Mouse (Mus musculus): Measurements from ENCODE around the gene 4930438A08Rik. TPM values are rescaled to one million over a fixed set of nuclear protein-coding genes. Genes with fewer than 3 reads are reported as not detected.

The 4930438A08Rik gene
- polyA plus RNA-seq, 1 experiment from 2014 or later, result not detected

GRCm38 (mm10) chr11:58323570-58324340 lies 49.2 kb downstream of the 4930438A08Rik start:
- no peaks in the 10 kb centered on the region for H3K27me3 ChIP-seq (ENCODE audit: insufficient read depth, low read length)
- peak overlapping the region; percentile 86 for H3K9ac ChIP-seq
- no peak for TF ChIP-seq CTCF (IDR thresholded peaks at IDR 0.05; ENCODE audit: low read depth)
- DNase-seq (no peak), ATAC-seq (ENCODE audit: insufficient read depth) (no peak; the same call in 1 of the 2 replicates)
- H3K36me3 ChIP-seq (ENCODE audit: insufficient read depth), result peaks cover 19% of the 10 kb centered on the region
- peak overlapping the region; percentile 98 for H3K27ac ChIP-seq (ENCODE audit: low read depth)
- peak overlapping the region; percentile 81 for H3K4me3 ChIP-seq (ENCODE audit: low read depth, low read length)
- no peaks in the 10 kb centered on the region for H3K9me3 ChIP-seq (ENCODE audit: low read depth, low read length)
- peak overlapping the region; percentile 95 for H3K4me2 ChIP-seq
- 7% methylated on average over 24 of the region's 24 CpGs for WGBS
- H3K4me1 ChIP-seq (ENCODE audit: insufficient read depth), result peaks cover under 1% of the 10 kb centered on the region; the same call in 1 of the 2 replicates

GRCm38 (mm10) chr11:58324614-58325229 lies 50.1 kb downstream of the 4930438A08Rik start:
- ATAC-seq (ENCODE audit: insufficient read depth), result no peak
- Histone ChIP-seq H3K27me3 (ENCODE audit: insufficient read depth, low read length) (no peaks in the 10 kb centered on the region), H3K9me3 (ENCODE audit: low read depth, low read length) (no peaks in the 10 kb centered on the region), H3K9ac (no peak overlapping the region), H3K4me1 (ENCODE audit: insufficient read depth) (peaks cover 9% of the 10 kb centered on the region; the same call in 1 of the 2 replicates), H3K27ac (ENCODE audit: low read depth) (no peak overlapping the region), H3K36me3 (ENCODE audit: insufficient read depth) (peaks cover 11% of the 10 kb centered on the region; the same call in 1 of the 2 replicates), H3K4me3 (ENCODE audit: low read depth, low read length) (no peak overlapping the region), H3K4me2 (no peak overlapping the region)
- DNase-seq, result no peak
- no peak for TF ChIP-seq CTCF (IDR thresholded peaks at IDR 0.05; ENCODE audit: low read depth)
- 72% methylated on average over 3 of the region's 3 CpGs for WGBS

- Histone ChIP-seq H3K4me3 (ENCODE audit: low read depth, low read length) (no peak overlapping the region), H3K27me3 (ENCODE audit: insufficient read depth, low read length) (no peaks in the 10 kb centered on the region), H3K9me3 (ENCODE audit: low read depth, low read length) (no peaks in the 10 kb centered on the region), H3K27ac (ENCODE audit: low read depth) (no peak overlapping the region), H3K4me2 (no peak overlapping the region), H3K4me1 (ENCODE audit: insufficient read depth) (peaks cover 16% of the 10 kb centered on the region; the same call in 1 of the 2 replicates), H3K36me3 (ENCODE audit: insufficient read depth) (peaks cover 11% of the 10 kb centered on the region; the same call in 1 of the 2 replicates), H3K9ac (no peak overlapping the region)
- WGBS, result 88% methylated on average over 3 of the region's 3 CpGs
- DNase-seq (no peak), ATAC-seq (ENCODE audit: insufficient read depth) (no peak)
- TF ChIP-seq CTCF (IDR thresholded peaks at IDR 0.05; ENCODE audit: low read depth), result peak; percentile 39
These were observed 52.2 kb downstream of the 4930438A08Rik start for GRCm38 (mm10) chr11:58326781-58327180.

GRCm38 (mm10) chr11:58329906-58330275 lies 55.3 kb downstream of the 4930438A08Rik start:
- ATAC-seq (ENCODE audit: insufficient read depth) (peak; percentile 47), DNase-seq (no peak)
- Histone ChIP-seq H3K9ac (peak overlapping the region; percentile 79), H3K9me3 (ENCODE audit: low read depth, low read length) (no peaks in the 10 kb centered on the region), H3K4me1 (ENCODE audit: insufficient read depth) (peaks cover 16% of the 10 kb centered on the region; the same call in 1 of the 2 replicates), H3K27ac (ENCODE audit: low read depth) (peak overlapping the region; percentile 63; the same call in 1 of the 2 replicates), H3K36me3 (ENCODE audit: insufficient read depth) (peaks cover 29% of the 10 kb centered on the region), H3K4me2 (peak overlapping the region; percentile 92), H3K4me3 (ENCODE audit: low read depth, low read length) (peak overlapping the region; percentile 64), H3K27me3 (ENCODE audit: insufficient read depth, low read length) (no peaks in the 10 kb centered on the region)
- WGBS, result under 1% methylated on average over 21 of the region's 21 CpGs
- TF ChIP-seq CTCF (IDR thresholded peaks at IDR 0.05; ENCODE audit: low read depth), result no peak

- no peak for TF ChIP-seq CTCF (IDR thresholded peaks at IDR 0.05; ENCODE audit: low read depth)
- WGBS, result under 1% methylated on average over 52 of the region's 52 CpGs
These were observed 55.9 kb downstream of the 4930438A08Rik start, which contains the start of the genes Zfp672 and Sh3bp5l for GRCm38 (mm10) chr11:58330276-58331148. Gene Zfp672 (minus strand): TSS chr11:58330339. Gene Sh3bp5l (plus strand): TSS chr11:58330724.

GRCm38 (mm10) chr11:58331149-58331495 lies 56.5 kb downstream of the 4930438A08Rik start:
- 11% methylated on average over 10 of the region's 10 CpGs for WGBS
- peaks cover 16% of the 10 kb centered on the region; the same call in 1 of the 2 replicates for H3K4me1 ChIP-seq (ENCODE audit: insufficient read depth)
- peak overlapping the region; percentile 64 for H3K4me3 ChIP-seq (ENCODE audit: low read depth, low read length)
- peak overlapping the region; percentile 75 for H3K9ac ChIP-seq
- H3K9me3 ChIP-seq (ENCODE audit: low read depth, low read length), result no peaks in the 10 kb centered on the region
- DNase-seq (no peak), ATAC-seq (ENCODE audit: insufficient read depth) (0 out of 2 replicates have a peak, but pooled peaks have one; percentile 4)
- peak overlapping the region; percentile 92 for H3K4me2 ChIP-seq
- H3K36me3 ChIP-seq (ENCODE audit: insufficient read depth), result peaks cover 35% of the 10 kb centered on the region
- no peaks in the 10 kb centered on the region for H3K27me3 ChIP-seq (ENCODE audit: insufficient read depth, low read length)
- TF ChIP-seq CTCF (IDR thresholded peaks at IDR 0.05; ENCODE audit: low read depth), result no peak
- H3K27ac ChIP-seq (ENCODE audit: low read depth), result no peak overlapping the region

More at GRCm38 (mm10) chr11:58330276-58331148, 55.9 kb downstream of the 4930438A08Rik start, which contains the start of the genes Zfp672 and Sh3bp5l:
- peak within 1 kb of the TSS; percentile 72; the same call in 1 of the 2 replicates for H3K27ac ChIP-seq (ENCODE audit: low read depth)
- no peaks in the 10 kb centered on the region for H3K9me3 ChIP-seq (ENCODE audit: low read depth, low read length)
- H3K4me2 ChIP-seq, result peak within 1 kb of the TSS; percentile 92
- DNase-seq (peak; percentile 97), ATAC-seq (ENCODE audit: insufficient read depth) (peak; percentile 94)
- peaks cover 16% of the 10 kb centered on the region; the same call in 1 of the 2 replicates for H3K4me1 ChIP-seq (ENCODE audit: insufficient read depth)
- H3K36me3 ChIP-seq (ENCODE audit: insufficient read depth), result peaks cover 32% of the 10 kb centered on the region
- no peaks in the 10 kb centered on the region for H3K27me3 ChIP-seq (ENCODE audit: insufficient read depth, low read length)
- H3K9ac ChIP-seq, result peak within 1 kb of the TSS; percentile 79
- H3K4me3 ChIP-seq (ENCODE audit: low read depth, low read length), result peak within 1 kb of the TSS; percentile 64

Measured in lung, embryonic 14.5 days (tissue).